Mouse (Mus musculus) liver, adult 2 months (tissue): ENCODE measurements around the gene Tbl1xr1.

Experiments
- CTCF ChIP-seq: fragments of 200-500 bp; IDR thresholded peaks from 2 replicates; pipeline ENCODE4 v1.5.1; 2011; ENCODE audit warnings: low read depth, low read length, control low read depth
- POLR2A ChIP-seq: fragments of 200-500 bp; IDR thresholded peaks from 2 replicates; pipeline ENCODE4 v1.6.1; 2011; ENCODE audit warnings: low read length, control low read depth; ENCODE audit not compliant: insufficient read depth; ENCODE audit errors: extremely low read depth

DNA sequence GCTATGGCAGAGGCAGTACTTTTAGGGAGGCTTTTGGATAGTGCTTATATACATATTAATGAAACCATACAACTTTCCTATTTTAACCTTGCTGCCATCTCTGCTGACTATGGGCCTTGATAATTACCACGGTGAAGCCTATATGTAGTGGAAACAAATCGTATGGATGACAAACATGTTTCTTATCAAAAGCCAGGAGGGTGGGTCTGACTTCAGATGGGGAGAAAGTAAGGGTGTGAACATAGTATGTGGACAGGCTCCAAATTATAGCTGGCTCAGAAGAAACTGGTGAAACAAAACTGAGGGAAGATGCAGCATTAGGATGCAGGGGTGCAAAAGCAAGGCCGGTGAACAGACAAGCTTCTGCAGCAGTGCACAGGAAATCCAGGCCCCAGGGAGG lies 151.6 kb downstream of the Tbl1xr1 start:
- TF ChIP-seq POLR2A (no peak), CTCF (no peak)
